Mouse (Mus musculus): ENCODE data around the gene Cep72.

GRCm38 (mm10) chr13:74026215-74026614, 35.9 kb downstream of the Cep72 start:
- TF ChIP-seq USF1 (IDR thresholded peaks at IDR 0.05; ENCODE audit: low read depth): no peak
- TF ChIP-seq MAX (IDR thresholded peaks at IDR 0.05): no peak
- TF ChIP-seq CTCF (IDR thresholded peaks at IDR 0.05; ENCODE audit: control insufficient read depth, insufficient read depth, insufficient read length): no peak
- TF ChIP-seq MYOG (IDR thresholded peaks at IDR 0.05; ENCODE audit: control insufficient read depth, extremely low read depth, insufficient read length): no peak
- no peak for TF ChIP-seq CEBPB (IDR thresholded peaks at IDR 0.05; ENCODE audit: low read depth)

All from C2C12 (cell line).